Mouse (Mus musculus): Measurements from ENCODE around the gene Ndufb3.

DNA sequence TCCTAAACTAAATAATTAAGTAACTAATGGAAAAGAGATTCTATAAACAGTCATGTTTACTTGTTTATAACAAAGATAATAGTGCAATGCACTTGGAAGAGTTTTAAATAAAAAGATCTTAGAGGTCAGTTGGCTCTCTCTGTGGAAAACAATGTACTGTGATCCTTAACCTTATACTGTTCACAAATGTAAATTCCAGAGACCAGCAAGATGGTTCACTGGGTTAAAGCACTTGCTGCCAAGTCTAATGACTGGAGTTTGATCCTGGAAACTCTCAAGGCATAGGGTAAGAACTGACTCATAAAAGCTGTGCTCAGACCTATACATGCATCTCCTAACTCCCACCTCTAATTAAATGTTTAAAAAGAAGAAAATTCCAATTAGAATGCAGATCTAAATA lies 19.6 kb upstream of the Ndufb3 start:
- no peak for TF ChIP-seq POLR2A (IDR thresholded peaks at IDR 0.05; ENCODE audit: borderline replicate concordance, insufficient read depth, low read length)
- no peak for TF ChIP-seq CTCF (IDR thresholded peaks at IDR 0.05; ENCODE audit: borderline replicate concordance, insufficient read depth, low read depth, low read length)
